Mouse (Mus musculus) liver, embryonic 16.5 days (tissue): ENCODE measurements around the gene Lrrc42. TPM values are rescaled to one million over a fixed set of nuclear protein-coding genes. Genes with fewer than 3 reads are reported as not detected.
A peak's percentile ranks its signal among the peaks of the same experiment; 100 is the strongest.

Source experiments
- ATAC-seq: fragments of 200-750 bp; cut with Nextera tagmentation; 2 replicates; pipeline ENCODE4 v1.8.0; 2017; ENCODE audit warnings: low read depth, mild to moderate bottlenecking, moderate number of reproducible peaks, moderate library complexity
- H3K27ac ChIP-seq: fragments of 300-500 bp; sonication (generic); 2 replicates; pipeline ENCODE4 v1.5.1; 2014; ENCODE audit warnings: mild to moderate bottlenecking, low read length
- H3K27me3 ChIP-seq: fragments of 300-500 bp; sonication (generic); 2 replicates; pipeline ENCODE4 v1.6.1; 2014; ENCODE audit warnings: low read depth, low read length, mixed read lengths; ENCODE audit not compliant: control insufficient read depth, insufficient read depth
- H3K36me3 ChIP-seq: fragments of 300-500 bp; sonication (generic); 2 replicates; pipeline ENCODE4 v1.6.1; 2014; ENCODE audit warnings: mild to moderate bottlenecking; ENCODE audit not compliant: control insufficient read depth, insufficient read depth
- H3K4me1 ChIP-seq: fragments of 300-500 bp; sonication (generic); 2 replicates; pipeline ENCODE4 v1.6.1; 2014; ENCODE audit warnings: low read depth, low read length, mixed read lengths; ENCODE audit not compliant: control insufficient read depth
- H3K4me2 ChIP-seq: fragments of 300-500 bp; sonication (generic); 2 replicates; pipeline ENCODE4 v1.6.1; 2014; ENCODE audit warnings: low read depth, low read length, mixed read lengths
- H3K4me3 ChIP-seq: fragments of 300-500 bp; sonication (generic); 2 replicates; pipeline ENCODE4 v1.5.1; 2014; ENCODE audit warnings: low read depth, mild to moderate bottlenecking, low read length
- H3K9ac ChIP-seq: fragments of 300-500 bp; sonication (generic); 2 replicates; pipeline ENCODE4 v1.6.1; 2014; ENCODE audit warnings: low read depth, low read length
- H3K9me3 ChIP-seq: fragments of 300-500 bp; sonication (generic); replicated peaks from 2 replicates; pipeline ENCODE4 v1.6.1; 2016; ENCODE audit warnings: low read length; ENCODE audit not compliant: control insufficient read depth
- WGBS: fragments of 180-500 bp; shearing (Covaris S2); extraction: QIAGEN DNeasy Blood & Tissue Kit; methylation state at CpG from one replicate; pipeline ENCODE4 v1.1.7; 2014; ENCODE audit not compliant: insufficient replicate concordance; 5-methylcytosine and 5-hydroxymethylcytosine counted together
- polyA plus RNA-seq: library from polyadenylated mRNA; unstranded; fragments of >200 nt; fragmentation: Nextera tagmentation; extraction: Ambion mirVana; gene quantifications from 2 replicates; pipeline ENCODE4 v1.2.1, GENCODE M21; 2015

The Lrrc42 gene
- 13.6 and 14.4 TPM in 2 replicates for polyA plus RNA-seq

- under 1% methylated on average over 85 of the region's 101 CpGs for WGBS
Measured at GRCm38 (mm10) chr4:107253125-107254091, at the start of gene Lrrc42, which contains the start of gene Hspb11. Gene Lrrc42 (minus strand): TSS chr4:107253532. Gene Hspb11 (plus strand): TSS chr4:107253593.

GRCm38 (mm10) chr4:107302832-107303231 is 49.5 kb upstream of the Lrrc42 start:
- H3K9me3 ChIP-seq, result no peaks in the 10 kb centered on the region
- no peak overlapping the region for H3K9ac ChIP-seq
- no peaks in the 10 kb centered on the region for H3K36me3 ChIP-seq
- peaks cover 6% of the 10 kb centered on the region for H3K4me1 ChIP-seq
- peak; percentile 76 for ATAC-seq
- peaks cover 3% of the 10 kb centered on the region; the same call in 1 of the 2 replicates for H3K27me3 ChIP-seq
- WGBS, result 40% methylated on average over 4 of the region's 4 CpGs
- no peak overlapping the region for H3K4me3 ChIP-seq
- H3K27ac ChIP-seq, result peak overlapping the region; percentile 15
- H3K4me2 ChIP-seq, result no peak overlapping the region

More at GRCm38 (mm10) chr4:107253125-107254091, at the start of gene Lrrc42, which contains the start of gene Hspb11:
- no peaks in the 10 kb centered on the region for H3K9me3 ChIP-seq
- peak within 1 kb of the TSS; percentile 98 for H3K4me2 ChIP-seq
- peak within 1 kb of the TSS; percentile 87 for H3K9ac ChIP-seq
- peak; percentile 94 for ATAC-seq
- H3K4me3 ChIP-seq, result peak within 1 kb of the TSS; percentile 90
- H3K27me3 ChIP-seq, result no peaks in the 10 kb centered on the region
- H3K36me3 ChIP-seq, result no peaks in the 10 kb centered on the region
- H3K27ac ChIP-seq, result peak within 1 kb of the TSS; percentile 83
- H3K4me1 ChIP-seq, result peaks cover 27% of the 10 kb centered on the region

- H3K27me3 ChIP-seq, result peaks cover 3% of the 10 kb centered on the region; the same call in 1 of the 2 replicates
- H3K9me3 ChIP-seq, result no peaks in the 10 kb centered on the region
- ATAC-seq, result no peak
- no peak overlapping the region; the same call in 1 of the 2 replicates for H3K27ac ChIP-seq
- H3K4me1 ChIP-seq, result peaks cover 6% of the 10 kb centered on the region
- no peak overlapping the region for H3K4me2 ChIP-seq
- H3K9ac ChIP-seq, result no peak overlapping the region
- WGBS, result 63% methylated on average over 9 of the region's 9 CpGs
- no peak overlapping the region for H3K4me3 ChIP-seq
- H3K36me3 ChIP-seq, result no peaks in the 10 kb centered on the region
Measured at GRCm38 (mm10) chr4:107302221-107302620, 48.9 kb upstream of the Lrrc42 start.

GRCm38 (mm10) chr4:107300902-107301555 is 47.7 kb upstream of the Lrrc42 start:
- Histone ChIP-seq H3K4me3 (no peak overlapping the region), H3K4me1 (peaks cover 6% of the 10 kb centered on the region), H3K27ac (no peak overlapping the region), H3K4me2 (no peak overlapping the region), H3K9me3 (no peaks in the 10 kb centered on the region), H3K36me3 (no peaks in the 10 kb centered on the region), H3K27me3 (peaks cover 3% of the 10 kb centered on the region; the same call in 1 of the 2 replicates), H3K9ac (no peak overlapping the region)
- no peak for ATAC-seq
- WGBS, result 79% methylated on average over 1 of the region's 1 CpGs

- Histone ChIP-seq H3K36me3 (no peaks in the 10 kb centered on the region), H3K4me2 (no peak overlapping the region), H3K9ac (no peak overlapping the region), H3K27ac (no peak overlapping the region), H3K27me3 (no peaks in the 10 kb centered on the region), H3K4me1 (peaks cover 6% of the 10 kb centered on the region), H3K9me3 (no peaks in the 10 kb centered on the region), H3K4me3 (no peak overlapping the region)
- no peak for ATAC-seq
- WGBS, result 46% methylated on average over 4 of the region's 4 CpGs
Measured at GRCm38 (mm10) chr4:107300371-107300770, 47.0 kb upstream of the Lrrc42 start.

GRCm38 (mm10) chr4:107299779-107300340 is 46.5 kb upstream of the Lrrc42 start:
- Histone ChIP-seq H3K4me1 (peaks cover 6% of the 10 kb centered on the region), H3K27me3 (no peaks in the 10 kb centered on the region), H3K9ac (no peak overlapping the region), H3K27ac (no peak overlapping the region), H3K9me3 (no peaks in the 10 kb centered on the region), H3K4me3 (no peak overlapping the region), H3K4me2 (no peak overlapping the region), H3K36me3 (no peaks in the 10 kb centered on the region)
- ATAC-seq, result no peak
- 74% methylated on average over 7 of the region's 7 CpGs for WGBS

GRCm38 (mm10) chr4:107298071-107298606 is 44.8 kb upstream of the Lrrc42 start:
- Histone ChIP-seq H3K27ac (no peak overlapping the region), H3K9ac (no peak overlapping the region), H3K9me3 (no peaks in the 10 kb centered on the region), H3K4me1 (peaks cover 6% of the 10 kb centered on the region), H3K27me3 (no peaks in the 10 kb centered on the region), H3K4me2 (no peak overlapping the region), H3K36me3 (no peaks in the 10 kb centered on the region), H3K4me3 (no peak overlapping the region)
- 58% methylated on average over 8 of the region's 8 CpGs for WGBS
- no peak for ATAC-seq

GRCm38 (mm10) chr4:107292273-107292662 is 38.9 kb upstream of the Lrrc42 start:
- no peak for ATAC-seq
- Histone ChIP-seq H3K27me3 (no peaks in the 10 kb centered on the region), H3K27ac (no peak overlapping the region), H3K4me1 (no peaks in the 10 kb centered on the region; the same call in 1 of the 2 replicates), H3K9me3 (no peaks in the 10 kb centered on the region), H3K9ac (no peak overlapping the region), H3K36me3 (no peaks in the 10 kb centered on the region), H3K4me2 (no peak overlapping the region), H3K4me3 (no peak overlapping the region)
- 22% methylated on average over 4 of the region's 4 CpGs for WGBS
